Mouse (Mus musculus): Measurements from ENCODE around the gene Zbtb7b. TPM values are rescaled to one million over a fixed set of nuclear protein-coding genes. Genes with fewer than 3 reads are reported as not detected.

Zbtb7b gene
- total RNA-seq, 2 experiments from 2014 or later = 19.1 to 21.8 TPM

DNA sequence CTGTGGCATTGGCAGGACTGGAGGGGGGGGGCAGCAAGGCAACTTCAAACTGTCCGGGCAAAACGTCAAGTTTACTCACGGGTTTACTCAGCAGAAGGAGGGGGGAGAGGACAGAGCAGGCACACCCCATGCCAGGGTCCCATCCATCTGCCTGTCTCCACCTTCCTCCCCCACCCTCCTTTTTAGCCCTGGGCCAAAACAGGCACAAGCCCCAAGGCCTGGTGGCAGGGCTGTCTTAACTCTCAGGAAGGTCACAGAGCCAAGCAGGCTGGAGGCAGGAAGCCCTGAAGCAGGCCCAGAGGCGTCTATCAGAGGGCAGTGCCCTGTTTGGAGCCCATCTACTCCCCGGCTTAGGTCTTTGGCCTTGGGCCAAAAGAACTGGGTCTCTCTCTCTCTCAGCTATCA lies 4.5 kb downstream of the Zbtb7b start:
- no peak for DNase-seq

GRCm38 (mm10) chr3:89388901-89389740 lies 5.5 kb downstream of the Zbtb7b start:
- DNase-seq = no peak

DNA sequence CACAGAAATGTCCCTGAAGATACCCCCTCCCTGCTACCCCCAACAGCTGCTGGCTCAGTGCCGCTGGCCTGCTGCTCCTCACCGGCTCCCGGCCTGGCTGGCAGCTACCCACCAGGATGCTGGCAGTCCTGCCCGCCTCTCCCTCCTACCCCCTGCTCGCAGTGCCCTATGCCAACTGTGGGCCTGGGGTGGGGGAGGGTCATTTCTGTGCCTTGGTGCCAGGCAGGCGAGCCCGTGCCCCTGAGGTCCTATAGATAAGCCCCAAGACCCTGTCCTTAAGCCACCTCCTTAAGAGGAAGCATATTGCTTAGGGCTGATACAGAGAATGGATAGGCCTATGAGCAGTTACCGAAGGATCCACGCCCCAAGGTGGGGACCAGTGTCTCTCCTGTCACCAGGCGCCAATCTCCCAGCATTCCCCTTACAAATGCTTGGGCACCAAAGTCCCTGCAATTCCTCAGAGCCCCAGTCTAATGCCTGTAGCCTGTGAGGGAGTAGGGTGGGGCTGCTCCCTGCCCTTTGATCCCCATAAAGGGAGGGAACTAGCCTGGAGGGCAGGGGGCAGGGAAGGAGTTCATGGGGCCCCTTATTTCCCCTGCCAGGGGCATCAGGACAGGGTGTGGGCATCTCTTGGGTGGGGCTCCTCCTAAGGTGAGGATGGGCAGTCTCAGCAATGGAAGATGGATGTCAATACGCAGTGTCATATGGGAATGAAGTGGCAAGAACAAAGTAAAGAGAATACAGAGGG lies 6.3 kb downstream of the Zbtb7b start:
- peak; percentile 79 for DNase-seq

- DNase-seq = no peak
These were observed 6.9 kb downstream of the Zbtb7b start for GRCm38 (mm10) chr3:89387632-89388031.

DNA sequence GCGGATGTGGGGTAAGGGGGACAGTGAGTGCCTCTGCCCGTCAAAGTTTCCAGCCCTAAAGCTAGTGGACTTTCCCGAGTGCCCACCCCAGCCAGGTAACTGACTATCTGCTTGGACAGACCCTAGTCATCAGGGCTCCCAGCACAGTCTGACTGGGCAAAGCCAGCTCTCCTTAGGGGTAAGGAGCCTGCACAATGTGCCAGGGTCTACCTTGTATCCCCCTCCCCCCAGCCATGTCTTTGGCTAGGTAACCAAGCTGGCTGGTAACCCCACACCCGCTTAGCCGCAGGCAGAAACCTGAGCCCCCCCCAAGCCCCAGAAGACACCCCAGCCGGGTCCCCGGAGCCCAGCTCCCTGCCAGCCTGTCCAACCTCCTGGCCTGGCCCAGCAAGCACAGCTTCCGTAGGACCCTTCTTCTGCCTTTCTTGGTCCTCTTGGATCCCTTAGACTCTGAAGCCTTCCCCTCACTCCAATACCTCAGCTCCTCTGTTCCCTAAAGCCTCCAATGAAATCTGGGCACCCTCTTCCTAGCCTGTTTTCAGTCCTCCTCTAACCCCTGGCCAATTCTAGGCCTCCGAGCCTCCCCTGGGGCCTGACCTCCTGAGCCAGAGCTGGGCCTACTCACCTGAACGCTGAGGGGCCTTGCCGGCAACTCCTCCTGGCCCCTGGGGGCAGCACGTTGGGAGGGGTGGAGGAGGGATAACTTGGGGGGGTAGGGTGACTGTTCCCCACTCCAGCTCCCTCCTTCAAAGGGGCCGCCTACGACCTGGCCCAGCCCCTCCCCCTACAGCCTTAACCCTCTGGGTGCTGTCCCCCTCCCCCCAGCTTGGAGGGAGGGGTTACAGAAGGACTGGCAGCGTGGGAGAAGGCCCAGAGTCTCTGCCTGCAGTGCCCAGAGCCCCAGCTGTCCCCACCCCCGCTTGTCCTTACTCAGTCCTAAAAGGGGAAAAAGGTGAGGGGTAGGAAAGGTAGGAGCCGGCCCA lies 7.8 kb downstream of the Zbtb7b start:
- no peak for DNase-seq

DNA sequence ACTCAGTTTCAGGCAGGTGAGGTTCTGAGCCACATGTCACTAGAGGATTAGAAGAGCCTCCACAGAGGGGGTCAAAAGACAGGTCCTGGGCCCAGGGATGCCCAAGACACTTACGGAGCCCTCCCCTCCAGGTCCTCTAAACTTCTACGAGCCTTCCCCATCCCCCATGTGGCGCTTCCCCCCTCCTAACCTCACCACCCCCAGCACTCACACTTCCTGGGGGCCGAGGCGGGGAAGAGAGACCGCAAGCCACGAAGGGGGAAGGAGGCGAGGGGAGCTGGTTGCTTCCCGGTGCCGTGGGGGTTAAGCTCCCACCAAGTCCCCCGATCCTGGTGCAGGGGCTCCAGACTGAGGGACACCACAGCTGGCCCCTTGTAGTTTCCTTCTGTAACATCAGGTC lies 9.1 kb downstream of the Zbtb7b start:
- no peak for DNase-seq

DNA sequence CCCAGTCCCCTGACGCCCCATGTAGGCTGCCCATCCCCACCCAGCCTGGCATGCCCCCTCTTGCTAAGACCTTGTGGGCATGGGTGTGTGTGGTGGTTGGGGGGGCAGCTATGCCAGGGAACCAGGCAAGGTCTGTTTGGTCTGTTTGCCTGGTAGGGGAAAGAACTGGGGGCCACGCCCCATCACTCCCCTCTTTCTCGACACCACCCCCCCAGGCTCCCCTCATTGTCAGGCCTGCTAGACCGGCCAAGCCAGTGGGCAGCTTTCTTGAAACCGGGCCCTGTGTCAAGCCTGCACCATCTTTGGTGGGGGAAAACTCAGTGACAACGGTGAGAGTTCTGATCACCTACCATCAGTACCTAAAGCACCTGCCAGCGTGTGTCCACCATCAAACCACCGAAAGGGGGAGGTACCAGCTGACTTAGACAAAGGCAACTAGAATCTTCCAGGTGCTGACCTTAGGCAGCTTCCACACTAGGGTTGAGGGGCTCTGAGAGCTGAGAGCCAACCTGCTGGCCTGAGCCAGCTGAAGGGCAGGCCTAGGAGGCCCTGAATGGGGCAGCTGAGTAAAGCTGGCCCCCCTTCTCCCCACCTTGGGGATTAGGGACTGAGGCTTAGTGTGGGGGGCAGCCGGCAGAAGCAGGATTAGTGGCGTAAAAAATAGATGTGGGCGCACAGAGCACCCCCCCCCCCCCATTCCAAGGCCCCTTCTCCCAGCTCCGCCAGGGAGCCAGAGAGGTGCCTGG lies 10.1 kb downstream of the Zbtb7b start:
- DNase-seq = no peak

DNA sequence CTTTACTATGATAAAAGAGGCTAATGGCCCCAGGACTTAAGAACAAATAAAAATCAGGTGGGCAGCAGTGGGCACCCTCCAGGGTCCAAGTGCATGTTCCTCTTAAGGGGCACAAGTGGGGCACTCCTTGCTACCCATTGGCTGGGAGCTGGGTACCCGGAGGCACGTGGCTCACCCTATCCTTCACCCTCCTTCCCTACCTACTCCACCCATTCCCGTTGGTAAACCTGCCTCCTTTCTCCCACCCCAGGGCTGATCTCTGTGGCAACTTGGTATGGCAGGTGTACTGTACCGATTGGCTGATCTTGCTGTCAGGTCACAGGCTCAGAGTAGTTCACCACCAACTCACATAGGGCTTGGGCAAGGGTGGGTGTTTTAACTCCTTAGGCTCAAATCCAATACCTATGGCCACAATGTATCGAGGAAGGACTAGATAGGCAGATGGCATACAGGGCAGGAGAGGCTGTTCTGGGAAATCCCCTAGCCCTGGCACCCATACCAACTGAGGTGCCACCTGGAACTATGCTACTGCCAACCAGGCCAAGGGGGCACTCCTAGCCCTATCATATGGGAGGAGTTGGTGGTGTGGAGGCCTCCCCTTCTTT lies 10.8 kb downstream of the Zbtb7b start:
- DNase-seq = no peak

DNA sequence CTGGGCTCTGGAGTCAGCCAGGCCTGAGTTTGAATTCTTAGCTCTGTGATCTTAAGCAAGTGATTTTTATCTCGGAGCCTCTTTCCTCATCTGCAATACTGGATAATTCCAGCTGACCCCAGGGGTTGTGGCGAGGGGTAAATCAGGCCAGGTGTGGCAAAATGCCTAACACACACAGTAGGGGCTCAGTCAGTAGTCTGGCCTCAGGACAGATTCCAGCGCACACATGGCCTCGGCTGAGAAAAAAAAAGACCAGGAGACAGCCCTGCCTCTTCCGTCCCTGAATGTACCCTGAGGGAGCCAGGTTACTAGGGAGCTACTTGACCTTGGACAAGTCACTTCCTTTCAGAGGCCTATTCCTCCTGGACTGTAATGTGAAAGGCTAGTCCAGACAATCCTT lies 11.6 kb downstream of the Zbtb7b start:
- no peak for DNase-seq

- no peak for DNase-seq
These were observed 12.3 kb downstream of the Zbtb7b start for GRCm38 (mm10) chr3:89382033-89382882.

DNA sequence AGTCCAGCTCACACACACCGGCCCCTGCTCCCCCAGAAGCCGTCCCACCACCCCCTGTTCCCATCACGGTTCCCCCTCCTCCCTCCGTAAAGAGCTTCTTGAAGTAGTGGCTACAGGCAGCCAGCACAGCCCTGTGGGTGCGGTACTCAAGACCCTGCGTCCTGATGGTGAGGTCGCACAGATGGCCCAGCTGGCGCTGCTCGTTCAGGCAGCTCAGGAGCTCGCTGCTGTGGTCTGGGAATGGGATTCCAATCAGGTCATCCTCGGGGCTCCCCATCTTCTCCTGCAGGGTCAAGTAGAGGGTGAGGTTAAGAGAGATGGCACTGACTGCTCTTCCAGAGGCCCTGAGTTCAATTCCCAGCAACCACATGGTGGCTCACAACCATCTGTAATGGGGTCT lies 13.3 kb downstream of the Zbtb7b start:
- no peak for DNase-seq

- DNase-seq = no peak
These were observed 13.9 kb downstream of the Zbtb7b start for GRCm38 (mm10) chr3:89380711-89381110.

DNA sequence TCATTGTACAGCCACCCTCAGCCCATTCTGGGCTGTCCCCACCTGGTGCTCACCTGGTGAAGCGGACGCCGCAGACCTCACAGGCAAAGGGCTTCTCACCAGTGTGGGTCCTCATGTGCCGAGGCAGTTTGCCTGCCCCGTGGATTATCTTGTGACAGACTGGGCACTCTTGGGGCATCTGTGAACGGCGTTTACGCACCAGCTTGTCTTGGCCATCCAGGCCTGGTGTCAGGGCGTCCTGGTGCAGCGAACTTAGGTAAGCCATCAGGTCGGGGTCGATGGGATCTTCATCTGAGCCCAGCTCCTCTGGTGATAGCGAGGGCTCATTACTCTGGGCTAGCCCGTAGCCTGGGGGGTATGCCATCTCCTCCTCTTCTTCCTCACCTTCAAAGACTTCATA lies 14.3 kb downstream of the Zbtb7b start:
- no peak for DNase-seq

- no peak for DNase-seq
These were observed 15.0 kb downstream of the Zbtb7b start for GRCm38 (mm10) chr3:89379388-89380131.

GRCm38 (mm10) chr3:89378394-89379067 lies 16.0 kb downstream of the Zbtb7b start:
- DNase-seq = peak; percentile 77

GRCm38 (mm10) chr3:89377831-89378230 lies 16.7 kb downstream of the Zbtb7b start:
- DNase-seq = no peak

GRCm38 (mm10) chr3:89373581-89374231 lies 20.9 kb downstream of the Zbtb7b start:
- DNase-seq = no peak

DNA sequence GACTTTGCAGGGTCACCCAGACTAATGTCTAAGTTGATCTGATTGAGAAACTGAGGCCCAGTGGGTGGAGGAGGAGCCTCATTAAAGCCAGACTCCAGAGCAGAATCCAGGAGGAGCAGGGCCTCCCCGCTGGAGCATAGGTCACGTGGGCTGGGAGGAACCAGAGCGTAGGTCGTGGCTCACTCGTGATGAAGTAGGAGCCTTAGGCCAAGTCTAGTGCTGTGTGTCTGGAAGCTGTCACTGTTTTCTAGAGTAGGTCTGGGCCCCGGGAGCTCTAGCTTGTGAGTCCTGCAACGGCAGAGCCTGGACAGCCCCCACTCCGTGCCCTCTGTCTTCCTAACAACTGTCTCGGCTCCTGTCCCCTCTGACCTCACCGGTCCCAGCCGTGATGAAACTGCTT lies 27.2 kb downstream of the Zbtb7b start:
- DNase-seq = no peak

Measured in gastrocnemius, postnatal 10 days (tissue).